18 mouse cellular contexts compared by ENCODE assay signal in genomic region chr6:85356682-85357465, GRCm38 (mm10). TPM values are rescaled to one million over a fixed set of nuclear protein-coding genes. Genes with fewer than 3 reads are reported as not detected.
DNase-seq lines count a peak whose midpoint lies in the region; ATAC-seq and TF ChIP-seq lines count a peak whose summit lies in the region.
"Had no signal": no experiment of that assay in that cellular context is flagged by ENCODE, and none has a peak within 500 bp of the region (broad histone marks: within the 10 kb centered on the region; RNA-seq: fewer than 3 reads in every experiment).

No protein-coding gene starts in this region.

- TF ChIP-seq CTCF in midbrain, postnatal 0 days (IDR thresholded peaks at IDR 0.05) = no peak

- H3K27ac ChIP-seq in heart, embryonic 14.5 days (replicated peaks in 1 of 2; ENCODE audit: control insufficient read depth in 1 of 2, insufficient read depth in 1 of 2, low read depth in 2 of 2, low read length in 2 of 2) = peak overlapping the region; percentile 84 to 94
- peak overlapping the region; percentile 18 for H3K27ac ChIP-seq in kidney, embryonic 15.5 days
- 0 out of 2 replicates have a peak overlapping the region, but pooled peaks have one; percentile 18 for H3K27ac ChIP-seq in neural tube, embryonic 13.5 days (replicated peaks)
- H3K27ac ChIP-seq in neural tube, embryonic 15.5 days (replicated peaks) = no peak overlapping the region
- peak overlapping the region; percentile 32; the same call in 1 of the 2 replicates for H3K27ac ChIP-seq in midbrain, postnatal 0 days (ENCODE audit: low read depth, low read length)
- H3K27ac ChIP-seq: embryonic facial prominence, embryonic 15.5 days; hindbrain, postnatal 0 days; limb, embryonic 15.5 days had no signal

- peaks cover 25 to 46% of the 10 kb centered on the region in 2 experiments for H3K4me1 ChIP-seq in heart, embryonic 14.5 days (ENCODE audit: control insufficient read depth in 2 of 2, insufficient read depth in 2 of 2, low read length in 2 of 2)
- H3K4me1 ChIP-seq in kidney, embryonic 15.5 days = 0 out of 2 replicates have a peak, but pooled peaks cover 3% of the 10 kb centered on the region
- no peaks in the 10 kb centered on the region for H3K4me1 ChIP-seq in neural tube, embryonic 13.5 days (replicated peaks)
- 0 out of 2 replicates have a peak, but pooled peaks cover 8% of the 10 kb centered on the region for H3K4me1 ChIP-seq in neural tube, embryonic 15.5 days
- no peaks in the 10 kb centered on the region for H3K4me1 ChIP-seq in midbrain, postnatal 0 days (ENCODE audit: insufficient read depth, low read length)
- H3K4me1 ChIP-seq: embryonic facial prominence, embryonic 15.5 days; limb, embryonic 15.5 days had no signal

- H3K9me3 ChIP-seq in heart, embryonic 14.5 days (ENCODE audit: control insufficient read depth, low read length) = no peaks in the 10 kb centered on the region
- H3K9me3 ChIP-seq in kidney, embryonic 15.5 days (replicated peaks) = no peaks in the 10 kb centered on the region
- no peaks in the 10 kb centered on the region for H3K9me3 ChIP-seq in neural tube, embryonic 13.5 days
- no peaks in the 10 kb centered on the region for H3K9me3 ChIP-seq in neural tube, embryonic 15.5 days (replicated peaks)
- H3K9me3 ChIP-seq in midbrain, postnatal 0 days (ENCODE audit: low read length) = no peaks in the 10 kb centered on the region
- H3K9me3 ChIP-seq: embryonic facial prominence, embryonic 15.5 days; G1E; limb, embryonic 15.5 days had no signal

- H3K36me3 ChIP-seq in heart, embryonic 14.5 days (ENCODE audit: control insufficient read depth, insufficient read depth, low read length) = peaks cover 8% of the 10 kb centered on the region; the same call in 1 of the 2 replicates
- H3K36me3 ChIP-seq in kidney, embryonic 15.5 days = no peaks in the 10 kb centered on the region
- H3K36me3 ChIP-seq in neural tube, embryonic 13.5 days = no peaks in the 10 kb centered on the region
- H3K36me3 ChIP-seq in neural tube, embryonic 15.5 days = no peaks in the 10 kb centered on the region
- no peaks in the 10 kb centered on the region for H3K36me3 ChIP-seq in midbrain, postnatal 0 days (ENCODE audit: insufficient read depth, low read length)
- H3K36me3 ChIP-seq: embryonic facial prominence, embryonic 15.5 days; G1E; limb, embryonic 15.5 days had no signal

- H3K4me3 ChIP-seq in heart, embryonic 14.5 days (ENCODE audit: control insufficient read depth in 1 of 2, insufficient read depth in 1 of 2, low read depth in 1 of 2, low read length in 2 of 2) = no peak overlapping the region
- H3K4me3 ChIP-seq in kidney, embryonic 15.5 days (replicated peaks) = no peak overlapping the region
- H3K4me3 ChIP-seq in neural tube, embryonic 13.5 days = no peak overlapping the region
- H3K4me3 ChIP-seq in neural tube, embryonic 15.5 days (replicated peaks) = no peak overlapping the region
- no peak overlapping the region for H3K4me3 ChIP-seq in midbrain, postnatal 0 days (ENCODE audit: low read depth, low read length)
- H3K4me3 ChIP-seq: embryonic facial prominence, embryonic 15.5 days; limb, embryonic 15.5 days had no signal

- 15% methylated on average over 4 of the region's 4 CpGs for WGBS in heart, embryonic 14.5 days
- 56% methylated on average over 4 of the region's 4 CpGs for WGBS in kidney, embryonic 15.5 days
- 60% methylated on average over 4 of the region's 4 CpGs for WGBS in neural tube, embryonic 13.5 days
- WGBS in neural tube, embryonic 15.5 days = 63% methylated on average over 4 of the region's 4 CpGs
- WGBS in midbrain, postnatal 0 days = 51% methylated on average over 4 of the region's 4 CpGs

- no peak for ATAC-seq in heart, embryonic 14.5 days (ENCODE audit: insufficient number of reproducible peaks, insufficient read depth, low FRiP score, low read depth)
- ATAC-seq in kidney, embryonic 15.5 days (replicated peaks; ENCODE audit: low FRiP score) = no peak
- no peak for ATAC-seq in neural tube, embryonic 13.5 days (ENCODE audit: low read depth)
- ATAC-seq in neural tube, embryonic 15.5 days (ENCODE audit: low FRiP score) = no peak
- ATAC-seq in midbrain, postnatal 0 days (ENCODE audit: low FRiP score) = no peak
- ATAC-seq in erythroid progenitor cell, adult 5-6 weeks (replicated peaks; ENCODE audit: low FRiP score, poor library complexity, severe bottlenecking) = no peak
- ATAC-seq: hindbrain, postnatal 0 days had no signal

- H3K27me3 ChIP-seq in heart, embryonic 14.5 days (ENCODE audit: control insufficient read depth, insufficient read depth, low read length) = no peaks in the 10 kb centered on the region
- H3K27me3 ChIP-seq in kidney, embryonic 15.5 days = no peaks in the 10 kb centered on the region
- no peaks in the 10 kb centered on the region for H3K27me3 ChIP-seq in neural tube, embryonic 13.5 days
- no peaks in the 10 kb centered on the region for H3K27me3 ChIP-seq in neural tube, embryonic 15.5 days (replicated peaks)
- H3K27me3 ChIP-seq in midbrain, postnatal 0 days (ENCODE audit: insufficient read depth, low read length) = no peaks in the 10 kb centered on the region
- H3K27me3 ChIP-seq: embryonic facial prominence, embryonic 15.5 days; limb, embryonic 15.5 days had no signal

- no peak for DNase-seq in heart, adult 11 months
- DNase-seq in kidney, postnatal 36 days = no peak
- no peak for DNase-seq in midbrain, postnatal 0 days (ENCODE audit: low spot score)
- DNase-seq: cerebellum, postnatal 14 days; embryo, embryonic 11 days; gastrocnemius, postnatal 14 days; kidney, adult 8-10 months; right cerebral cortex, postnatal 25 days; thymus, adult 18-20 months had no signal

- H3K4me2 ChIP-seq in heart, embryonic 14.5 days (ENCODE audit: low read length) = peak overlapping the region; percentile 40
- H3K4me2 ChIP-seq in kidney, embryonic 15.5 days = no peak overlapping the region
- H3K4me2 ChIP-seq in neural tube, embryonic 13.5 days = no peak overlapping the region
- no peak overlapping the region for H3K4me2 ChIP-seq in neural tube, embryonic 15.5 days
- H3K4me2 ChIP-seq in midbrain, postnatal 0 days (ENCODE audit: low read depth, low read length, poor library complexity, severe bottlenecking) = no peak overlapping the region
- H3K4me2 ChIP-seq: embryonic facial prominence, embryonic 15.5 days; limb, embryonic 15.5 days had no signal

- peak overlapping the region; percentile 35; the same call in 1 of the 2 replicates for H3K9ac ChIP-seq in heart, embryonic 14.5 days (ENCODE audit: low read length)
- no peak overlapping the region for H3K9ac ChIP-seq in kidney, embryonic 15.5 days
- no peak overlapping the region for H3K9ac ChIP-seq in neural tube, embryonic 13.5 days
- no peak overlapping the region for H3K9ac ChIP-seq in neural tube, embryonic 15.5 days (replicated peaks)
- no peak overlapping the region for H3K9ac ChIP-seq in midbrain, postnatal 0 days (replicated peaks; ENCODE audit: low read length, poor library complexity, severe bottlenecking)
- H3K9ac ChIP-seq: embryonic facial prominence, embryonic 15.5 days; limb, embryonic 15.5 days had no signal

RNA-seq across cellular contexts. Expression of gene Rab11fip5, which starts 17.6 kb away (rescaled TPM):
- 36.5 and 42.2 TPM in 2 replicates for polyA plus RNA-seq in heart, embryonic 14.5 days (2014; fragmentation: Nextera tagmentation; extraction: Ambion mirVana)
- 12.1 and 13.8 TPM in 2 replicates for polyA plus RNA-seq in kidney, embryonic 15.5 days (2015; fragmentation: Nextera tagmentation; extraction: Ambion mirVana)
- polyA plus RNA-seq in neural tube, embryonic 13.5 days (2015; fragmentation: Nextera tagmentation; extraction: Ambion mirVana) = 13.2 and 15.1 TPM in 2 replicates
- polyA plus RNA-seq in neural tube, embryonic 15.5 days (2015; fragmentation: Nextera tagmentation; extraction: Ambion mirVana) = 22.5 and 24.3 TPM in 2 replicates
- total RNA-seq in midbrain, postnatal 0 days (2014; rRNA removed) = 52.9 and 65.5 TPM in 2 replicates
- 24.3 and 27.2 TPM in 2 replicates for polyA plus RNA-seq in midbrain, postnatal 0 days (2015; fragmentation: Nextera tagmentation; extraction: Ambion mirVana)
- 0.36 and 0.84 TPM in 2 replicates for total RNA-seq in erythroid progenitor cell, adult 5-6 weeks (2015; ENCODE audit: low replicate concordance)
- total RNA-seq in erythroid progenitor cell, adult 5-6 weeks (2017; ENCODE audit: low replicate concordance) = 3.6 TPM in 1 of 2 replicates, not detected in the other
- polyA plus RNA-seq: G1E had no signal

RNA-seq across cellular contexts. Expression of gene Sfxn5, which starts 23.7 kb away (rescaled TPM):
- 2.7 and 3.1 TPM in 2 replicates for polyA plus RNA-seq in heart, embryonic 14.5 days (2014; fragmentation: Nextera tagmentation; extraction: Ambion mirVana)
- polyA plus RNA-seq in kidney, embryonic 15.5 days (2015; fragmentation: Nextera tagmentation; extraction: Ambion mirVana) = 12.4 and 12.9 TPM in 2 replicates
- 11.8 and 15.8 TPM in 2 replicates for polyA plus RNA-seq in neural tube, embryonic 13.5 days (2015; fragmentation: Nextera tagmentation; extraction: Ambion mirVana)
- 38.4 and 39.3 TPM in 2 replicates for polyA plus RNA-seq in neural tube, embryonic 15.5 days (2015; fragmentation: Nextera tagmentation; extraction: Ambion mirVana)
- 98.6 and 135 TPM in 2 replicates for total RNA-seq in midbrain, postnatal 0 days (2014; rRNA removed)
- polyA plus RNA-seq in midbrain, postnatal 0 days (2015; fragmentation: Nextera tagmentation; extraction: Ambion mirVana) = 76.1 and 76.3 TPM in 2 replicates
- 0.72 and 0.84 TPM in 2 replicates for total RNA-seq in erythroid progenitor cell, adult 5-6 weeks (2015; ENCODE audit: low replicate concordance)
- 1.2 and 1.7 TPM in 2 replicates for total RNA-seq in erythroid progenitor cell, adult 5-6 weeks (2017; ENCODE audit: low replicate concordance)
